Mouse (Mus musculus): ENCODE results near the gene Ccdc185. TPM values are rescaled to one million over a fixed set of nuclear protein-coding genes. Genes with fewer than 3 reads are reported as not detected.

The Ccdc185 gene
- not detected in 2 replicates for polyA plus RNA-seq (2015; fragmentation: Nextera tagmentation; extraction: Ambion mirVana)

- Histone ChIP-seq H3K4me1 (no peaks in the 10 kb centered on the region), H3K27me3 (no peaks in the 10 kb centered on the region), H3K27ac (no peak within 1 kb of the TSS), H3K9ac (no peak within 1 kb of the TSS), H3K36me3 (no peaks in the 10 kb centered on the region), H3K4me2 (no peak within 1 kb of the TSS), H3K4me3 (no peak within 1 kb of the TSS), H3K9me3 (no peaks in the 10 kb centered on the region)
- WGBS: 87% methylated on average over 9 of the region's 9 CpGs
- no peak for ATAC-seq (ENCODE audit: borderline replicate concordance, extremely low read depth, low FRiP score, low TSS enrichment)
Observed at GRCm38 (mm10) chr1:182749080-182749479, at the start of gene Ccdc185. Gene Ccdc185 (minus strand): TSS chr1:182749180.

- Histone ChIP-seq H3K9ac (no peak overlapping the region), H3K4me1 (peaks cover 2% of the 10 kb centered on the region; the same call in 1 of the 2 replicates), H3K27ac (no peak overlapping the region), H3K27me3 (no peaks in the 10 kb centered on the region), H3K9me3 (no peaks in the 10 kb centered on the region), H3K4me3 (no peak overlapping the region), H3K36me3 (no peaks in the 10 kb centered on the region), H3K4me2 (no peak overlapping the region)
- WGBS: 69% methylated on average over 14 of the region's 14 CpGs
- no peak for ATAC-seq (ENCODE audit: borderline replicate concordance, extremely low read depth, low FRiP score, low TSS enrichment)
Observed at GRCm38 (mm10) chr1:182797048-182797447, 48.1 kb upstream of the Ccdc185 start.

- Histone ChIP-seq H3K27me3 (no peaks in the 10 kb centered on the region), H3K4me2 (no peak overlapping the region), H3K4me3 (no peak overlapping the region), H3K9ac (no peak overlapping the region), H3K4me1 (peaks cover 6% of the 10 kb centered on the region; the same call in 1 of the 2 replicates), H3K27ac (no peak overlapping the region), H3K36me3 (no peaks in the 10 kb centered on the region), H3K9me3 (no peaks in the 10 kb centered on the region)
- ATAC-seq (ENCODE audit: borderline replicate concordance, extremely low read depth, low FRiP score, low TSS enrichment): no peak
- WGBS: 91% methylated on average over 9 of the region's 9 CpGs
Observed at GRCm38 (mm10) chr1:182794628-182795027, 45.6 kb upstream of the Ccdc185 start.

GRCm38 (mm10) chr1:182794221-182794620 lies 45.2 kb upstream of the Ccdc185 start:
- Histone ChIP-seq H3K9me3 (no peaks in the 10 kb centered on the region), H3K4me1 (peaks cover 10% of the 10 kb centered on the region), H3K36me3 (no peaks in the 10 kb centered on the region), H3K27me3 (no peaks in the 10 kb centered on the region), H3K27ac (no peak overlapping the region), H3K9ac (no peak overlapping the region), H3K4me2 (no peak overlapping the region), H3K4me3 (no peak overlapping the region)
- 83% methylated on average over 10 of the region's 10 CpGs for WGBS
- ATAC-seq (ENCODE audit: borderline replicate concordance, extremely low read depth, low FRiP score, low TSS enrichment): no peak

- Histone ChIP-seq H3K4me3 (no peak overlapping the region), H3K27me3 (no peaks in the 10 kb centered on the region), H3K36me3 (no peaks in the 10 kb centered on the region), H3K9ac (no peak overlapping the region), H3K27ac (no peak overlapping the region), H3K4me2 (peak overlapping the region; percentile 4; the same call in 1 of the 2 replicates), H3K9me3 (no peaks in the 10 kb centered on the region), H3K4me1 (peaks cover 19% of the 10 kb centered on the region)
- 18% methylated on average over 16 of the region's 16 CpGs for WGBS
- ATAC-seq (ENCODE audit: borderline replicate concordance, extremely low read depth, low FRiP score, low TSS enrichment): peak; percentile 63; the same call in 1 of the 2 replicates
Observed at GRCm38 (mm10) chr1:182792521-182793071, 43.6 kb upstream of the Ccdc185 start.

GRCm38 (mm10) chr1:182788896-182789295 lies 39.9 kb upstream of the Ccdc185 start:
- ATAC-seq (ENCODE audit: borderline replicate concordance, extremely low read depth, low FRiP score, low TSS enrichment): no peak
- 26% methylated on average over 6 of the region's 6 CpGs for WGBS
- Histone ChIP-seq H3K4me3 (no peak overlapping the region), H3K27ac (no peak overlapping the region), H3K27me3 (no peaks in the 10 kb centered on the region), H3K9me3 (no peaks in the 10 kb centered on the region), H3K4me1 (peaks cover 19% of the 10 kb centered on the region), H3K9ac (no peak overlapping the region), H3K36me3 (no peaks in the 10 kb centered on the region), H3K4me2 (no peak overlapping the region)

- no peak for ATAC-seq (ENCODE audit: borderline replicate concordance, extremely low read depth, low FRiP score, low TSS enrichment)
Observed at GRCm38 (mm10) chr1:182787030-182787429, 38.0 kb upstream of the Ccdc185 start.

GRCm38 (mm10) chr1:182785504-182785903 lies 36.5 kb upstream of the Ccdc185 start:
- Histone ChIP-seq H3K4me1 (peaks cover 15% of the 10 kb centered on the region), H3K9ac (no peak overlapping the region), H3K4me3 (no peak overlapping the region), H3K27ac (no peak overlapping the region), H3K36me3 (no peaks in the 10 kb centered on the region), H3K27me3 (no peaks in the 10 kb centered on the region), H3K9me3 (no peaks in the 10 kb centered on the region), H3K4me2 (no peak overlapping the region)
- WGBS: 66% methylated on average over 5 of the region's 5 CpGs
- no peak for ATAC-seq (ENCODE audit: borderline replicate concordance, extremely low read depth, low FRiP score, low TSS enrichment)

More at GRCm38 (mm10) chr1:182787030-182787429, 38.0 kb upstream of the Ccdc185 start:
- H3K27me3 ChIP-seq: no peaks in the 10 kb centered on the region
- no peaks in the 10 kb centered on the region for H3K9me3 ChIP-seq
- no peak overlapping the region for H3K27ac ChIP-seq
- H3K4me3 ChIP-seq: no peak overlapping the region
- 46% methylated on average over 7 of the region's 7 CpGs for WGBS
- H3K36me3 ChIP-seq: no peaks in the 10 kb centered on the region
- peaks cover 16% of the 10 kb centered on the region for H3K4me1 ChIP-seq
- no peak overlapping the region for H3K9ac ChIP-seq
- H3K4me2 ChIP-seq: no peak overlapping the region

- no peak for ATAC-seq (ENCODE audit: borderline replicate concordance, extremely low read depth, low FRiP score, low TSS enrichment)
- Histone ChIP-seq H3K9ac (no peak overlapping the region), H3K9me3 (no peaks in the 10 kb centered on the region), H3K4me1 (peaks cover 17% of the 10 kb centered on the region), H3K4me2 (no peak overlapping the region), H3K27ac (no peak overlapping the region), H3K36me3 (no peaks in the 10 kb centered on the region), H3K4me3 (no peak overlapping the region), H3K27me3 (no peaks in the 10 kb centered on the region)
- 70% methylated on average over 3 of the region's 3 CpGs for WGBS
Observed at GRCm38 (mm10) chr1:182784784-182785183, 35.8 kb upstream of the Ccdc185 start.

- ATAC-seq (ENCODE audit: borderline replicate concordance, extremely low read depth, low FRiP score, low TSS enrichment): no peak
Observed at GRCm38 (mm10) chr1:182783774-182784173, 34.8 kb upstream of the Ccdc185 start.

GRCm38 (mm10) chr1:182779024-182779520 lies 30.1 kb upstream of the Ccdc185 start:
- WGBS: 52% methylated on average over 6 of the region's 6 CpGs

More at GRCm38 (mm10) chr1:182783774-182784173, 34.8 kb upstream of the Ccdc185 start:
- Histone ChIP-seq H3K4me1 (peaks cover 17% of the 10 kb centered on the region), H3K36me3 (no peaks in the 10 kb centered on the region), H3K27ac (no peak overlapping the region), H3K4me2 (no peak overlapping the region), H3K9me3 (no peaks in the 10 kb centered on the region), H3K27me3 (no peaks in the 10 kb centered on the region), H3K9ac (no peak overlapping the region), H3K4me3 (no peak overlapping the region)
- 83% methylated on average over 7 of the region's 7 CpGs for WGBS

GRCm38 (mm10) chr1:182778225-182778624 lies 29.2 kb upstream of the Ccdc185 start:
- Histone ChIP-seq H3K4me1 (peaks cover 18% of the 10 kb centered on the region; the same call in 1 of the 2 replicates), H3K9ac (no peak overlapping the region), H3K36me3 (no peaks in the 10 kb centered on the region), H3K27ac (no peak overlapping the region), H3K4me3 (no peak overlapping the region), H3K27me3 (no peaks in the 10 kb centered on the region), H3K4me2 (no peak overlapping the region), H3K9me3 (no peaks in the 10 kb centered on the region)
- ATAC-seq (ENCODE audit: borderline replicate concordance, extremely low read depth, low FRiP score, low TSS enrichment): no peak
- 63% methylated on average over 13 of the region's 13 CpGs for WGBS

More at GRCm38 (mm10) chr1:182779024-182779520, 30.1 kb upstream of the Ccdc185 start:
- H3K27ac ChIP-seq: peak overlapping the region; percentile 27; the same call in 1 of the 2 replicates
- no peaks in the 10 kb centered on the region for H3K36me3 ChIP-seq
- no peak overlapping the region for H3K4me2 ChIP-seq
- H3K27me3 ChIP-seq: no peaks in the 10 kb centered on the region
- H3K9me3 ChIP-seq: no peaks in the 10 kb centered on the region
- no peak for ATAC-seq (ENCODE audit: borderline replicate concordance, extremely low read depth, low FRiP score, low TSS enrichment)
- peaks cover 18% of the 10 kb centered on the region; the same call in 1 of the 2 replicates for H3K4me1 ChIP-seq
- no peak overlapping the region for H3K4me3 ChIP-seq
- no peak overlapping the region for H3K9ac ChIP-seq
